Mouse (Mus musculus): ENCODE results near the gene Mettl24. TPM values are rescaled to one million over a fixed set of nuclear protein-coding genes. Genes with fewer than 3 reads are reported as not detected.
A peak's percentile ranks its signal among the peaks of the same experiment; 100 is the strongest.

Mettl24 gene
- 3.5 and 3.6 TPM in 2 replicates for polyA plus RNA-seq (2014; fragmentation: Nextera tagmentation; extraction: Ambion mirVana)

- 1% methylated on average over 50 of the region's 50 CpGs for WGBS
- H3K4me1 ChIP-seq (ENCODE audit: insufficient read depth) = no peaks in the 10 kb centered on the region; the same call in 1 of the 2 replicates
Measured at GRCm38 (mm10) chr10:40683092-40683867, at the start of gene Mettl24. Gene Mettl24, plus strand, starts transcription at chr10:40683282.

DNA sequence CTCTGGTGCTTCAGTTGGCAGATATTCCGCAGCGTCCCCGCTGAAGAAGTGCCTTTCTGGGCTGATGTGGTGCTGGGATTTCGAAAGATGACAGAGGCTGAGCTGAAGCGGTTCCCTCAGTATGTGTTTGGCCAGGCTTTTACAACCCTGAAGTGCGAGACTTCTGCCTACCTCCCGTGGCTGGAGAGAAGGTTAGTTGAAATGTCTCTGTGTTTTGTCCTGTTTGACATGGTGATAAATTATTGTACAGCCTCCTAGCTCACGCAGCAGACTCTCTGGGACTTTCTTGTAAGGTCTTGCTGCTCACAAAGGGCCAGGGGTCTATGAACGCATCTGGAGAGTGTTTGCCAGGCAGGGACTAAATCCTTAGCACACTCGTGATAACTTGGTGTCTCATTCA is 45.8 kb upstream of the Mettl24 start:
- DNase-seq = no peak
- TF ChIP-seq CTCF (IDR thresholded peaks at IDR 0.05; ENCODE audit: low read depth) = no peak
- Histone ChIP-seq H3K27me3 (ENCODE audit: insufficient read depth, low read length) (no peaks in the 10 kb centered on the region), H3K36me3 (ENCODE audit: insufficient read depth) (no peaks in the 10 kb centered on the region), H3K9me3 (ENCODE audit: low read depth, low read length) (no peaks in the 10 kb centered on the region), H3K9ac (no peak overlapping the region), H3K4me2 (no peak overlapping the region), H3K4me3 (ENCODE audit: low read depth, low read length) (no peak overlapping the region), H3K4me1 (ENCODE audit: insufficient read depth) (0 out of 2 replicates have a peak, but pooled peaks cover 3% of the 10 kb centered on the region), H3K27ac (ENCODE audit: low read depth) (no peak overlapping the region)
- WGBS = 25% methylated on average over 10 of the region's 10 CpGs
- no peak for ATAC-seq (ENCODE audit: insufficient read depth)

More at GRCm38 (mm10) chr10:40683092-40683867, at the start of gene Mettl24:
- ATAC-seq (ENCODE audit: insufficient read depth) = peak; percentile 96
- no peaks in the 10 kb centered on the region for H3K36me3 ChIP-seq (ENCODE audit: insufficient read depth)
- no peaks in the 10 kb centered on the region for H3K27me3 ChIP-seq (ENCODE audit: insufficient read depth, low read length)
- H3K4me3 ChIP-seq (ENCODE audit: low read depth, low read length) = peak within 1 kb of the TSS; percentile 55
- H3K27ac ChIP-seq (ENCODE audit: low read depth) = peak within 1 kb of the TSS; percentile 50
- H3K9me3 ChIP-seq (ENCODE audit: low read depth, low read length) = no peaks in the 10 kb centered on the region
- peak; percentile 83 for TF ChIP-seq CTCF (IDR thresholded peaks at IDR 0.05; ENCODE audit: low read depth)
- peak within 1 kb of the TSS; percentile 81 for H3K9ac ChIP-seq
- peak; percentile 95 for DNase-seq
- peak within 1 kb of the TSS; percentile 91 for H3K4me2 ChIP-seq

DNA sequence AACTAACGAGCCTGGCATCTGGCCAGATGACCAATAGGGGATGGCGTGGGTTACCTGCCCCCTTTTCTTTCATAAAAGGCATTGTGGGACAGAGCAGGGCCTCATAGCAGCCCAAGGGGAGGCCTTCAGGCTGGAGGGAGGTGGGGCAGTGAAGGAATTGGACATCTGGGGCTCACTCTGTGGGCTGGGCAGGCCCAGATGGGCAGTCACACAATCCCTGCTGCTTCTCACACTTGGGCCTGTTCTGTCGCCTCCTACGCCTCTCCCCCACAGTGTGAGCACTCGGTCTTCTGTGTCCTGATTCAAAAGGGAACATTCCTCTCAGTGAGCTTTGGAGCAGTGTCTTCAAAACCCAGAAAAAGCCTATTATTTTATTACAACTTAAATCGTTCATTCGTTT is 44.8 kb upstream of the Mettl24 start:
- no peaks in the 10 kb centered on the region for H3K27me3 ChIP-seq (ENCODE audit: insufficient read depth, low read length)
- TF ChIP-seq CTCF (IDR thresholded peaks at IDR 0.05; ENCODE audit: low read depth) = no peak
- ATAC-seq (ENCODE audit: insufficient read depth) (0 out of 2 replicates have a peak, but pooled peaks have one; percentile 49), DNase-seq (peak; percentile 25)
- no peak overlapping the region for H3K4me2 ChIP-seq
- H3K36me3 ChIP-seq (ENCODE audit: insufficient read depth) = no peaks in the 10 kb centered on the region
- no peaks in the 10 kb centered on the region for H3K9me3 ChIP-seq (ENCODE audit: low read depth, low read length)
- no peak overlapping the region for H3K27ac ChIP-seq (ENCODE audit: low read depth)
- no peak overlapping the region for H3K4me3 ChIP-seq (ENCODE audit: low read depth, low read length)
- H3K4me1 ChIP-seq (ENCODE audit: insufficient read depth) = 0 out of 2 replicates have a peak, but pooled peaks cover 3% of the 10 kb centered on the region
- WGBS = 52% methylated on average over 7 of the region's 7 CpGs
- H3K9ac ChIP-seq = no peak overlapping the region

GRCm38 (mm10) chr10:40638823-40639819 is 44.0 kb upstream of the Mettl24 start:
- Histone ChIP-seq H3K4me2 (no peak overlapping the region), H3K9me3 (ENCODE audit: low read depth, low read length) (no peaks in the 10 kb centered on the region), H3K36me3 (ENCODE audit: insufficient read depth) (no peaks in the 10 kb centered on the region), H3K27me3 (ENCODE audit: insufficient read depth, low read length) (no peaks in the 10 kb centered on the region), H3K4me3 (ENCODE audit: low read depth, low read length) (no peak overlapping the region), H3K27ac (ENCODE audit: low read depth) (no peak overlapping the region), H3K9ac (no peak overlapping the region), H3K4me1 (ENCODE audit: insufficient read depth) (0 out of 2 replicates have a peak, but pooled peaks cover 3% of the 10 kb centered on the region)
- no peak for TF ChIP-seq CTCF (IDR thresholded peaks at IDR 0.05; ENCODE audit: low read depth)
- ATAC-seq (ENCODE audit: insufficient read depth) (no peak), DNase-seq (no peak)
- 62% methylated on average over 26 of the region's 26 CpGs for WGBS

GRCm38 (mm10) chr10:40640406-40640805 is 42.7 kb upstream of the Mettl24 start:
- no peak overlapping the region for H3K9ac ChIP-seq
- ATAC-seq (ENCODE audit: insufficient read depth) (no peak), DNase-seq (no peak)
- H3K27ac ChIP-seq (ENCODE audit: low read depth) = no peak overlapping the region
- H3K4me1 ChIP-seq (ENCODE audit: insufficient read depth) = 0 out of 2 replicates have a peak, but pooled peaks cover 3% of the 10 kb centered on the region
- no peak overlapping the region for H3K4me3 ChIP-seq (ENCODE audit: low read depth, low read length)
- H3K36me3 ChIP-seq (ENCODE audit: insufficient read depth) = no peaks in the 10 kb centered on the region
- TF ChIP-seq CTCF (IDR thresholded peaks at IDR 0.05; ENCODE audit: low read depth) = no peak
- 94% methylated on average over 4 of the region's 4 CpGs for WGBS
- no peaks in the 10 kb centered on the region for H3K9me3 ChIP-seq (ENCODE audit: low read depth, low read length)
- H3K4me2 ChIP-seq = no peak overlapping the region
- H3K27me3 ChIP-seq (ENCODE audit: insufficient read depth, low read length) = no peaks in the 10 kb centered on the region

DNA sequence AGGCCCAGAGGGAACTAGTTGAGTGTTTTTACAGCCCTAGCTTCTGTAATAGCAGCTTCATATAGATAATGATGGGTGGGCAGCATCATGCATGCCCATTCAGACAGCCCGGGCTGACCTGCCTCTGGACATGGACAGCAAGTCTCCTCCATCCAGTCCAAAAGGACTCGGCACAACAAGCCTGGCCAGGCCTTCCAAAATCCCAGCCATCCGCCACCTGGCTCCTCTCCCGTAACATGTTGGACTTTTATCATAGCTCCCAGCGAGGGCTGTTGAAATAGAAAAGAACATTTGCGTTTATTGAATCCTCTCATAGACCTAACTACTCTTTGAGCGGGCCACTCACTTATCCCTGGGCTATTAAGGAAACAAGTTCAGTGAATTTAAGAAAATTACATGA is 41.2 kb upstream of the Mettl24 start:
- ATAC-seq (ENCODE audit: insufficient read depth) = no peak
- H3K4me2 ChIP-seq = no peak overlapping the region
- TF ChIP-seq CTCF (IDR thresholded peaks at IDR 0.05; ENCODE audit: low read depth) = no peak
- no peaks in the 10 kb centered on the region for H3K36me3 ChIP-seq (ENCODE audit: insufficient read depth)
- H3K4me1 ChIP-seq (ENCODE audit: insufficient read depth) = 0 out of 2 replicates have a peak, but pooled peaks cover 3% of the 10 kb centered on the region
- no peak overlapping the region for H3K9ac ChIP-seq
- no peaks in the 10 kb centered on the region for H3K27me3 ChIP-seq (ENCODE audit: insufficient read depth, low read length)
- H3K4me3 ChIP-seq (ENCODE audit: low read depth, low read length) = no peak overlapping the region
- whole genome bisulfite sequencing = 85% methylated on average over 7 of the region's 7 CpGs
- H3K27ac ChIP-seq (ENCODE audit: low read depth) = no peak overlapping the region
- no peak for DNase-seq
- no peaks in the 10 kb centered on the region for H3K9me3 ChIP-seq (ENCODE audit: low read depth, low read length)

Data from lung, embryonic 14.5 days (tissue).